ENCODE assay signal across 26 mouse cellular contexts in genomic region chr6:29399851-29400250, GRCm38 (mm10). TPM values are rescaled to one million over a fixed set of nuclear protein-coding genes. Genes with fewer than 3 reads are reported as not detected.
A peak's percentile ranks its signal among the peaks of the same experiment; 100 is the strongest.
DNase-seq lines count a peak whose midpoint lies in the region; TF ChIP-seq lines count a peak whose summit lies in the region.
"Had no signal": no experiment of that assay in that cellular context is flagged by ENCODE, and none has a peak within 500 bp of the region (broad histone marks: within the 10 kb centered on the region; RNA-seq: fewer than 3 reads in every experiment).

No protein-coding gene starts in this region.

- DNase-seq in ES-E14 (ENCODE audit: low read depth, low spot score) = peak; percentile 40
- peak; percentile 72 for DNase-seq in ZHBTc4 (ENCODE audit: low read depth, low spot score)
- DNase-seq in left cerebral cortex, adult 9 months (ENCODE audit: low spot score in 2 of 2) = no peak
- no peak for DNase-seq in frontal cortex, postnatal 36 days (ENCODE audit: low spot score in 2 of 2)
- DNase-seq in layer of hippocampus, postnatal 25 days (ENCODE audit: extremely low spot score in 1 of 2, low spot score in 1 of 2) = no peak
- no peak for DNase-seq in B cell, adult 2 months
- DNase-seq: adrenal gland, adult 8-10 months; adrenal gland, postnatal 14 days; adrenal gland, postnatal 36 days; cerebellum, adult 11 months; cerebellum, adult 18-20 months; cerebellum, adult 8-10 months; cerebellum, postnatal 10 days; cerebellum, postnatal 25 days; forebrain, postnatal 0 days had no signal

- no peaks in the 10 kb centered on the region for H3K36me3 ChIP-seq in ES-Bruce4 (ENCODE audit: control insufficient read depth, insufficient read depth, low read length, poor library complexity, severe bottlenecking)
- peaks cover 4% of the 10 kb centered on the region; the same call in 1 of the 2 replicates for H3K36me3 ChIP-seq in ES-E14 (ENCODE audit: control insufficient read depth, insufficient read depth, low read length, poor library complexity, severe bottlenecking)
- H3K36me3 ChIP-seq: embryonic facial prominence, embryonic 12.5 days; forebrain, embryonic 15.5 days; G1E had no signal

- in situ Hi-C loops in ES-E14 (cut with MboI; ENCODE audit: low sequenced_read_pairs in 2 of 2, unreplicated experiment in 2 of 2) = no loop called here

- H3K9ac ChIP-seq in ES-Bruce4 (ENCODE audit: low read depth, poor library complexity, severe bottlenecking) = no peak overlapping the region
- H3K9ac ChIP-seq in ES-E14 (ENCODE audit: insufficient read depth, low read depth, low read length, poor library complexity, severe bottlenecking) = no peak overlapping the region
- H3K9ac ChIP-seq: embryonic facial prominence, embryonic 12.5 days; forebrain, embryonic 13.5 days; forebrain, embryonic 15.5 days; forebrain, postnatal 0 days had no signal

- no peaks in the 10 kb centered on the region for H3K9me3 ChIP-seq in ES-Bruce4 (replicated peaks; ENCODE audit: control insufficient read depth, insufficient read depth, low read length, poor library complexity, severe bottlenecking)
- H3K9me3 ChIP-seq in ES-E14 (ENCODE audit: control insufficient read depth, insufficient read depth, low read depth, low read length) = no peaks in the 10 kb centered on the region
- H3K9me3 ChIP-seq: embryonic facial prominence, embryonic 10.5 days; embryonic facial prominence, embryonic 12.5 days; forebrain, embryonic 13.5 days; forebrain, embryonic 15.5 days; G1E had no signal

- no peak for TF ChIP-seq EP300 in ES-Bruce4 (IDR thresholded peaks at IDR 0.05; ENCODE audit: insufficient read depth, low read depth, low read length)

- no peak for TF ChIP-seq POLR2A in ES-Bruce4 (IDR thresholded peaks at IDR 0.05; ENCODE audit: insufficient read depth, low read length)

- no peak for TF ChIP-seq CTCF in ES-Bruce4 (IDR thresholded peaks at IDR 0.05; ENCODE audit: low read depth, low read length)

- H3K4me1 ChIP-seq in ES-Bruce4 (ENCODE audit: control insufficient read depth, insufficient read depth, low read length) (no peaks in the 10 kb centered on the region), ES-E14 (ENCODE audit: control insufficient read depth in 2 of 2, insufficient read depth in 2 of 2, low read length in 2 of 2, poor library complexity in 1 of 2) (peaks cover 13 to 16% of the 10 kb centered on the region in 2 experiments)

- H3K4me3 ChIP-seq in ES-Bruce4 (ENCODE audit: low read depth, low read length) (no peak overlapping the region), ES-E14 (ENCODE audit: insufficient read depth in 1 of 2, low read depth in 1 of 2, low read length in 2 of 2, poor library complexity in 1 of 2, severe bottlenecking in 1 of 2) (no peak overlapping the region)
- H3K4me3 ChIP-seq: embryonic facial prominence, embryonic 10.5 days; embryonic facial prominence, embryonic 12.5 days; forebrain, embryonic 13.5 days; forebrain, embryonic 15.5 days had no signal

- peak overlapping the region; percentile 22; the same call in 1 of the 2 replicates for H3K27ac ChIP-seq in ES-Bruce4 (ENCODE audit: insufficient read depth, low read length)
- H3K27ac ChIP-seq in ES-E14 (ENCODE audit: insufficient read depth, low read depth, low read length, poor library complexity, severe bottlenecking) = peak overlapping the region; percentile 63; the same call in 1 of the 2 replicates
- H3K27ac ChIP-seq: embryonic facial prominence, embryonic 10.5 days; embryonic facial prominence, embryonic 12.5 days; forebrain, embryonic 13.5 days; forebrain, embryonic 15.5 days had no signal

- H3K27me3 ChIP-seq in ES-Bruce4 (ENCODE audit: control insufficient read depth, insufficient read depth, low read length, poor library complexity, severe bottlenecking) = no peaks in the 10 kb centered on the region
- H3K27me3 ChIP-seq: forebrain, embryonic 15.5 days; Patski had no signal

TF ChIP-seq in ES-E14, 5 proteins besides CTCF, POLR2A, EP300 and RAD21:
- TF ChIP-seq HCFC1 (IDR thresholded peaks at IDR 0.05; ENCODE audit: borderline replicate concordance, insufficient read depth, low read length) (no peak), ZC3H11A (IDR thresholded peaks at IDR 0.05; ENCODE audit: borderline replicate concordance, low read depth, low read length) (no peak), ZNF384 (IDR thresholded peaks at IDR 0.05; ENCODE audit: low read depth, low read length) (no peak), CHD2 (IDR thresholded peaks at IDR 0.05; ENCODE audit: low read depth, low read length) (no peak), MAFK (IDR thresholded peaks at IDR 0.05; ENCODE audit: insufficient read depth, low read depth, low read length) (no peak)

RNA-seq across cellular contexts. Expression of gene Ccdc136, which starts 3.7 kb away (rescaled TPM):
- polyA plus RNA-seq in ES-Bruce4 (2011; ENCODE audit: insufficient read depth, insufficient read length, low read depth, missing spikeins) = 22.7 and 28.4 TPM in 2 replicates
- total RNA-seq in ES-E14 (2012; rRNA removed) = 10.5 and 18.2 TPM in 2 replicates
- 10 to 100 TPM; 59.8 to 60.9 TPM for total RNA-seq in layer of hippocampus, postnatal 25 days (2021)

RNA-seq across cellular contexts. Expression of gene Opn1sw, which starts 11.6 kb away (rescaled TPM):
- polyA plus RNA-seq in ES-Bruce4 (2011; ENCODE audit: insufficient read depth, insufficient read length, low read depth, missing spikeins) = not detected in 2 replicates
- 0.11 and 0.13 TPM in 2 replicates for total RNA-seq in ES-E14 (2012; rRNA removed)
- total RNA-seq in layer of hippocampus, postnatal 25 days (2021) = under 1 TPM; 0.19 to 0.20 TPM
- total RNA-seq: adrenal gland, adult 18-20 months; adrenal gland, adult 8-10 months; adrenal gland, postnatal 14 days; adrenal gland, postnatal 36 days; CH12.LX had no signal
- polyA plus RNA-seq: G1E had no signal

RNA-seq across cellular contexts. Expression of gene Flnc, which starts 33.2 kb away (rescaled TPM):
- polyA plus RNA-seq in ES-Bruce4 (2011; ENCODE audit: insufficient read depth, insufficient read length, low read depth, missing spikeins) = 37.2 and 39.8 TPM in 2 replicates
- 64.9 and 86.4 TPM in 2 replicates for total RNA-seq in ES-E14 (2012; rRNA removed)
- total RNA-seq in layer of hippocampus, postnatal 25 days (2021) = 1 to 10 TPM in 1 of 2 experiments, under 1 TPM in 1; 0.96 to 1.4 TPM
- polyA plus RNA-seq: activated CD4-positive, CD25-positive, alpha-beta regulatory T cell, adult 4 months; CD4-positive, CD25-positive, alpha-beta regulatory T cell, adult 4 months had no signal

RNA-seq across cellular contexts. Expression of gene Calu, which starts 52.0 kb away (rescaled TPM):
- 269 and 284 TPM in 2 replicates for polyA plus RNA-seq in ES-Bruce4 (2011; ENCODE audit: insufficient read depth, insufficient read length, low read depth, missing spikeins)
- 321 and 408 TPM in 2 replicates for total RNA-seq in ES-E14 (2012; rRNA removed)
- 10 to 100 TPM; 69.6 to 72.7 TPM for total RNA-seq in layer of hippocampus, postnatal 25 days (2021)

Comparison
In these comparisons a context has a peak if more than half of its experiments do, and no peak if none do; other contexts are left out.
1. DNase-seq: peak in ES-E14 (single experiment) and ZHBTc4 (single experiment); none in left cerebral cortex, adult 9 months (0 of 2), frontal cortex, postnatal 36 days (0 of 2), layer of hippocampus, postnatal 25 days (0 of 2) and B cell, adult 2 months (0 of 2).
2. RNA of gene Flnc, which starts 33.2 kb away (total RNA-seq): 64.9 to 86.4 TPM in ES-E14; 0.96 to 1.4 TPM in layer of hippocampus, postnatal 25 days; every median in the first group is over 10 times any median in the second.